Mouse (Mus musculus) midbrain, embryonic 14.5 days (tissue): ENCODE measurements around the gene Nbea. TPM values are rescaled to one million over a fixed set of nuclear protein-coding genes. Genes with fewer than 3 reads are reported as not detected.
A peak's percentile ranks its signal among the peaks of the same experiment; 100 is the strongest.
"Not testable (repeated sequence)": the region's sequence is repeated elsewhere in the genome, so short reads cannot be mapped to it uniquely, and the experiment has no call there.

ENCODE experiments used
- ATAC-seq: fragments of 200-750 bp; cut with Nextera tagmentation; 2 replicates; pipeline ENCODE4 v1.8.0; 2017; ENCODE audit warnings: moderate number of reproducible peaks, moderate library complexity; ENCODE audit not compliant: low FRiP score, low TSS enrichment
- DNase-seq: peaks from one replicate; pipeline ENCODE4 v3.0.0-alpha.2; 2015
- H3K27ac ChIP-seq: fragments of 300-500 bp; sonication (generic); replicated peaks from 2 replicates; pipeline ENCODE4 v1.5.1; 2014; ENCODE audit warnings: mild to moderate bottlenecking, low read depth, low read length, moderate library complexity
- H3K27me3 ChIP-seq: fragments of 300-500 bp; sonication (generic); 2 replicates; pipeline ENCODE4 v1.6.1; 2014; ENCODE audit warnings: low read length, control low read depth, mixed read lengths; ENCODE audit not compliant: control insufficient read depth, insufficient read depth
- H3K36me3 ChIP-seq: fragments of 300-500 bp; sonication (generic); 2 replicates; pipeline ENCODE4 v1.6.1; 2014; ENCODE audit warnings: low read length, control low read depth; ENCODE audit not compliant: control insufficient read depth, insufficient read depth
- H3K4me1 ChIP-seq: fragments of 300-500 bp; sonication (generic); 2 replicates; pipeline ENCODE4 v1.6.1; 2014; ENCODE audit warnings: mild to moderate bottlenecking, antibody characterized with exemption, low read length, control low read depth; ENCODE audit not compliant: control insufficient read depth, insufficient read depth
- H3K4me2 ChIP-seq: fragments of 300-500 bp; sonication (generic); 2 replicates; pipeline ENCODE4 v1.6.1; 2014; ENCODE audit warnings: mild to moderate bottlenecking, low read length, moderate library complexity
- H3K4me3 ChIP-seq: fragments of 300-500 bp; sonication (generic); replicated peaks from 2 replicates; pipeline ENCODE4 v1.5.1; 2014; ENCODE audit warnings: low read depth, low read length
- H3K9ac ChIP-seq: fragments of 300-500 bp; sonication (generic); replicated peaks from 2 replicates; pipeline ENCODE4 v1.6.1; 2014; ENCODE audit warnings: mild to moderate bottlenecking, low read length, moderate library complexity
- H3K9me3 ChIP-seq: fragments of 300-500 bp; sonication (generic); 2 replicates; pipeline ENCODE4 v1.6.1; 2016; ENCODE audit warnings: low read length, control low read depth, mixed read lengths; ENCODE audit not compliant: control insufficient read depth
- WGBS: fragments of 180-500 bp; shearing (Covaris S2); extraction: QIAGEN DNeasy Blood & Tissue Kit; methylation state at CpG from one replicate; pipeline ENCODE4 v1.1.7; 2014; 5-methylcytosine and 5-hydroxymethylcytosine counted together
- polyA plus RNA-seq: library from polyadenylated mRNA; unstranded; fragments of >200 nt; fragmentation: Nextera tagmentation; extraction: Ambion mirVana; gene quantifications from 2 replicates; pipeline ENCODE4 v1.2.1, GENCODE M21; 2014

Gene Nbea
- polyA plus RNA-seq, 1 experiment from 2014 or later: 106 TPM

- no peaks in the 10 kb centered on the region for H3K27me3 ChIP-seq
- H3K4me3 ChIP-seq: no peak overlapping the region
- H3K27ac ChIP-seq: peak overlapping the region; percentile 55
- H3K9ac ChIP-seq: no peak overlapping the region
- DNase-seq: peak; percentile 78
- 49% methylated on average over 7 of the region's 7 CpGs for WGBS
- H3K9me3 ChIP-seq: no peaks in the 10 kb centered on the region
- peak; percentile 60; the same call in 1 of the 2 replicates for ATAC-seq
- peaks cover 13% of the 10 kb centered on the region; the same call in 1 of the 2 replicates for H3K4me1 ChIP-seq
- H3K36me3 ChIP-seq: peaks cover 18% of the 10 kb centered on the region
- H3K4me2 ChIP-seq: no peak overlapping the region
Measured at GRCm38 (mm10) chr3:55637660-55638059, 545.8 kb downstream of the Nbea start.

- H3K4me3 ChIP-seq: no peak overlapping the region
- DNase-seq (no peak), ATAC-seq (no peak)
- H3K9me3 ChIP-seq: no peaks in the 10 kb centered on the region
- peak overlapping the region; percentile 41; the same call in 1 of the 2 replicates for H3K27ac ChIP-seq
- peaks cover 17% of the 10 kb centered on the region for H3K36me3 ChIP-seq
- WGBS: 70% methylated on average over 8 of the region's 8 CpGs
- no peak overlapping the region for H3K4me2 ChIP-seq
- no peak overlapping the region for H3K9ac ChIP-seq
- peaks cover 13% of the 10 kb centered on the region; the same call in 1 of the 2 replicates for H3K4me1 ChIP-seq
- H3K27me3 ChIP-seq: no peaks in the 10 kb centered on the region
Measured at GRCm38 (mm10) chr3:55635542-55636172, 547.8 kb downstream of the Nbea start.

DNA sequence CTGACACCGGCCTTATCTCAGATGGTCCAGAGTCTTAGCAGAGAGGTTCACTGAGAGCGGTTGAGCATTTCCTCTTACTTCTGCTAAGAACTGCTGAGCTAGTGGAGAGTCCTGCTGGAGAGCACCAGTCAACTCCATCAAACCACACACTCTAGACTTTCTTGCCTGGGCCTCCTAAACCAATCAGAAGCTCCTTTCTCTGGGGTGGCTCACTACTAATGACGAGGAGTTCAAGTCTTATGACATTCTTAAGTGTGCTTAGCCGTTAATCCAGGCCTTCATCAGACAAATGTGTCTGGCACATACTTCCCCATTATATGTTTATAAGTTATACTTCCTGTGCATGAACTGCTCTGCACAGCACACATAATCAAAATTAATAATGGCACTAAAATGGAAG, 556.4 kb downstream of the Nbea start:
- WGBS: 92% methylated on average over 4 of the region's 4 CpGs
- no peaks in the 10 kb centered on the region for H3K27me3 ChIP-seq
- H3K4me3 ChIP-seq: no peak overlapping the region
- ATAC-seq: no peak
- no peaks in the 10 kb centered on the region for H3K4me1 ChIP-seq
- DNase-seq: no peak
- no peak overlapping the region for H3K4me2 ChIP-seq
- no peaks in the 10 kb centered on the region for H3K9me3 ChIP-seq
- H3K9ac ChIP-seq: no peak overlapping the region
- no peak overlapping the region for H3K27ac ChIP-seq
- H3K36me3 ChIP-seq: peaks cover 64% of the 10 kb centered on the region

GRCm38 (mm10) chr3:55621958-55622357, 561.5 kb downstream of the Nbea start:
- not testable (repeated sequence) for H3K27ac ChIP-seq, DNase-seq, H3K9me3 ChIP-seq, H3K4me2 ChIP-seq, H3K4me1 ChIP-seq, ATAC-seq, H3K9ac ChIP-seq, H3K27me3 ChIP-seq, H3K4me3 ChIP-seq
- WGBS: 93% methylated on average over 3 of the region's 3 CpGs
- H3K36me3 ChIP-seq: peaks cover 20% of the 10 kb centered on the region

DNA sequence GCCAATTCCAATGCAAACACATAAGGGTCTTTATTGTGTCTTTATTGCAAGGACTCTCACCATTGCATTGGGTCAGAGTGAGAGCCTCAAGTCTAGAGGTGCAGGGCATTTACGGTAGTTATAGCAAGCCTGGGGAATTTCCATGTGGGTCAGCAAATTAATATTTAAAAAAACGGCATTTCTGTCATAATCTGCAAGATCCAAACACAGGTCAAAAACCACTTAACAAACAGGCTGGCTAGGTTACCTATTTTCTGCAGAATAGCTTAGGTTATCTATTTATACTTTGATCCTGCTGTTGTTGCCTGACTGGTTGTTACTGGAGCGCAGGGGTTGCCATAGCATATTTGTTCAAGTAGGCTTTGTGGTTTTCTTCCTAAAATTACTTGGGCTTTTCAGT, 565.1 kb downstream of the Nbea start:
- Histone ChIP-seq H3K27me3 (no peaks in the 10 kb centered on the region), H3K36me3 (no peaks in the 10 kb centered on the region), H3K9ac (no peak overlapping the region), H3K27ac (no peak overlapping the region), H3K4me3 (no peak overlapping the region), H3K4me1 (no peaks in the 10 kb centered on the region), H3K9me3 (no peaks in the 10 kb centered on the region), H3K4me2 (no peak overlapping the region)
- 92% methylated on average over 3 of the region's 3 CpGs for WGBS
- DNase-seq (no peak), ATAC-seq (no peak)

DNA sequence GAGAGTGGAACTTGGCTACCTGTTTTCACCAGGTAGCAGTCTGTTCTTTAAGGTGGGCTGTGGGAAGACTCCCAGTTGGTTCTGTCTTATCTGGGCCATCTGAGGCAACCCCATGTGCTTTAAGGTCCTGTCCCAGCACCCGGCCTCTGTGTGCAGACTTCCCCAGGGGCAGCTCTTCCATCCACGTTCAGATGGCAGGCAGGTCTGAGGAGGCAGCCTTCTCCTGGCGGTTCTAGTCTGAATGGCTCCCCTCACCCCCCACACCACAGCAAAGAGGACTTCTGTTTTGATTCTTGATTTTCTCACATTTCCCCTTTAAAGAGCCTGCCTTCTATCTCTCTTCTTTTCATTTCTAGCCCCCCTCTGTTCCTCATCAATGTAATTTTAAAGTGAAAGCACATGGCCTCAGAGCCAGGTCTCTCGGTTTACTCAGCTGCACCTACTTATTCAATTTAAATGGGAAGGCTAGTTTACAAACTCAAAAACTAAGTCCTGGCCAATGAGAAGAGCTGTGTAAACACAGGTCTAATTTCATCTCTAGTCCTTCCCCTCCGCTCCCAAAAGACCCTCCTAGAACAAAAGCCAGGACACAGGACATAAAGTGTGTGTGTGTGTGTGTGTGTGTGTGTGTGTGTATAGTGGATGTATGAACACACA, 570.9 kb downstream of the Nbea start:
- no peaks in the 10 kb centered on the region for H3K4me1 ChIP-seq
- H3K36me3 ChIP-seq: no peaks in the 10 kb centered on the region
- ATAC-seq: no peak
- no peaks in the 10 kb centered on the region for H3K27me3 ChIP-seq
- DNase-seq: no peak
- no peak overlapping the region for H3K9ac ChIP-seq
- H3K9me3 ChIP-seq: no peaks in the 10 kb centered on the region
- H3K27ac ChIP-seq: no peak overlapping the region
- no peak overlapping the region for H3K4me2 ChIP-seq
- WGBS: 72% methylated on average over 5 of the region's 5 CpGs
- H3K4me3 ChIP-seq: no peak overlapping the region

DNA sequence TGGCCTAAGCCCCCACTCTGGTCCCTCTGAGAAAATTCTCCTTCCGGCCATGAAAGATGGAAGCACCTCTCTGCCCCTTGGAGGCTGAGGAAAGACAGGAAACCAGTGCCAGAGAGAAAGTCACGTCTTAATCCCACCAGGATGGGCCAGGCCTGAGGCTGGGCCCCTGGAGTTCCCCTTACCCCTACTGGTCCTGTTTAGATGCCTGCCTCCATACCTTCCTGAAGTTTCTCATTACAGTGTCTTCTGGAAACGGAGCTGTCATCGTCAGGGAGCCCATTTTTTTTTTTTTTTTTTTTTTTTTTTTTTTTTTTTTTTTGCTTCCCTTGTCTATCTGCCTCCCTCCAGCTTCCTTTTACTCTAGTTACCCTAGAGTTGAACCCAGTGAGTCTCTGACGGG, 571.5 kb downstream of the Nbea start:
- Histone ChIP-seq H3K36me3 (no peaks in the 10 kb centered on the region), H3K27ac (no peak overlapping the region), H3K4me2 (no peak overlapping the region), H3K9ac (no peak overlapping the region), H3K27me3 (no peaks in the 10 kb centered on the region), H3K4me3 (no peak overlapping the region), H3K9me3 (no peaks in the 10 kb centered on the region), H3K4me1 (no peaks in the 10 kb centered on the region)
- 69% methylated on average over 5 of the region's 5 CpGs for WGBS
- no peak for DNase-seq
- ATAC-seq: no peak

- Histone ChIP-seq H3K4me2 (no peak overlapping the region), H3K4me3 (no peak overlapping the region), H3K36me3 (no peaks in the 10 kb centered on the region), H3K9ac (no peak overlapping the region), H3K4me1 (no peaks in the 10 kb centered on the region), H3K9me3 (no peaks in the 10 kb centered on the region), H3K27ac (no peak overlapping the region), H3K27me3 (no peaks in the 10 kb centered on the region)
- ATAC-seq (no peak), DNase-seq (no peak)
- WGBS: 93% methylated on average over 11 of the region's 12 CpGs
Measured at GRCm38 (mm10) chr3:55610191-55610590, 573.3 kb downstream of the Nbea start.

- no peaks in the 10 kb centered on the region for H3K36me3 ChIP-seq
- no peak overlapping the region for H3K4me3 ChIP-seq
- 85% methylated on average over 2 of the region's 2 CpGs for WGBS
- ATAC-seq: no peak
- H3K9me3 ChIP-seq: no peaks in the 10 kb centered on the region
- DNase-seq: no peak
- no peaks in the 10 kb centered on the region for H3K27me3 ChIP-seq
- no peak overlapping the region for H3K4me2 ChIP-seq
- no peak overlapping the region for H3K9ac ChIP-seq
- H3K4me1 ChIP-seq: no peaks in the 10 kb centered on the region
- no peak overlapping the region for H3K27ac ChIP-seq
Measured at GRCm38 (mm10) chr3:55600286-55600685, 583.2 kb downstream of the Nbea start.
